Mouse (Mus musculus): ENCODE results near the gene Gnptab.

Gnptab gene

DNA sequence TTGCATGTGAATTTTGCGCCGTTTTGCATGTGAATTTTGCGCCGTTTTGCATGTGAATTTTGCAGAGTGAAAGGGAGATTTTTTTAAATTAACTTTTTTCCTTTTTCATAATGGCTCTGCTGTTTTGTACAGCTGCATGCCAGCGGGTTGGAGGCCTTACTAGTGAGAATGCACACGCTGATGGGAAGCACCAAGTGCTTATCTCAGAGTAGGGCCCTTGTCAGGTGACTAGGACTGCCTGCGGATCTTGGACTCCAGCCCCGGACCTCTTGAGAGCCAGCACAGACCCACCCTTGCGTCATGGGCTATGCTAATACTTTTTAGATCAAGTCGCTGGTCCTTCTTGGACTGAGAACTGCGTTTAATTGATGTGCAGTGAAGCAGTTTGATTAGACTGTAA, 1.1 kb downstream of the Gnptab start:
- DNase-seq, result peak; percentile 47 to 51

DNA sequence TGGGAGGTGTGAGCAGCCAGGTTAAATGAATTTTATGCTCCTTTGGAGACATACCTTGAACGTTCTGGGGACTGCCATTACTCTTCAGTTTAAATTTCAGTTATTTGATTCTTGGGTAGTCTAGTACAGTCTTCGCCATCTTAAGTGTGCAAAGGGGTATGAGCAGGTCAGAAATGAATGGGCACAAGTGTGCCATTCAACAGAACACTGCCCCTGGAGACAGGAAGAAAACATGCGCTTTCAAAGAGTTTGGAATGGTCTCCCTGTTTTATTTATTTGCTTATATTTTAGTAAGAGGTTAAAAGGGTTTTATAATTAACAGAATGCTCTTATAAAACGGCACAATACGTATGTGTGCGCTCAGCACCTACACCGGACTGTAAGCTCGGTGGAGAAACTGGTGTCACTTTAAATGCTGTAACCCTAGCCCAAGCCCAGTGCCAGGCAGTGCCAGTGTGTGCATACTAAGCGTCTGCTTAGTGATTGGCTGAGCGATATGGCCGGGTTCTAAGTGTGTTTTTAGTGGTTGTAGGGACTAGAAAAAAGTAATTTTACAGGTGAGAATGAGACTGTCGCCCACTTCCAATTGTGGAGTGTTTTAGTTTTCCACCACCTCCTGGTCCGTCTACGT, 1.6 kb downstream of the Gnptab start:
- DNase-seq, result peak in 1 of 2 experiments; percentile 18

DNA sequence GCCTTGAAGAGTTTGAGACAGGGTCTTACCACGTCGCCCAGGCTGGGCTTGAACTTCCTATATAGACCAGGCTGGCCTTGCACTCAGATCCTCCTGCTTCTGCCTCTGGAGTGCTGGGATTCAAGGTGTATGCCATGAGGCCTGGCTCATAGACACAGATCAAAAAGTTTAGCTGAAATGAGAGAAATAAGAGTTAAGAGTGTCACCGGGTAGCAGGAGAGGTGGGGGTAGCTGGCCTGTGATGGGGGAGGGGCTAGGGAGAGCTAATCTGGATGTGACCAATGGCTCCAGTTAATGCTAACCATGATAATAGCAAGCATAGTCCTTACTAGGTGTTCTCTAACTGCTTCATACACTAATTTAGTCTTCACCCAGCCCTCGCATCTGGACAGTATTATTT, 2.4 kb downstream of the Gnptab start:
- no peak for DNase-seq

DNA sequence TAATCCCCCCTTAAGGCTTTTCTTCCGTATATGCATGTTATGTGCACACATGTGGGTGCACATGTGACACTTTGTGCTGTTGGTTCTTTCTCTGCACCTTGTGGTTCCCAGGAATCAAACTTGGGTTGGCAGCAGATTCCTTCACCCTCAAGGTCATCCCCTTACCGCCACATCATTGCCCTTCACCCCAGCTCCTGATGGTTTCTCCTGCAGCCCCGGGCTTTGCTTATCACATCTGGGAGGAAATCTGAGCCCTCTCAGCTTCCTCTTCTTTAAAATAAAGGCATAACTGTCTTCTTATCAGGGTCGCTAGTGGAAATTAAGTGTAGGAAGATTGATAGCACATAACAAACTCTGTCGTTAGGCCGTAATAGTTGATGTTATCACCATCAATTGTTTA, 3.1 kb downstream of the Gnptab start:
- DNase-seq, result no peak

DNA sequence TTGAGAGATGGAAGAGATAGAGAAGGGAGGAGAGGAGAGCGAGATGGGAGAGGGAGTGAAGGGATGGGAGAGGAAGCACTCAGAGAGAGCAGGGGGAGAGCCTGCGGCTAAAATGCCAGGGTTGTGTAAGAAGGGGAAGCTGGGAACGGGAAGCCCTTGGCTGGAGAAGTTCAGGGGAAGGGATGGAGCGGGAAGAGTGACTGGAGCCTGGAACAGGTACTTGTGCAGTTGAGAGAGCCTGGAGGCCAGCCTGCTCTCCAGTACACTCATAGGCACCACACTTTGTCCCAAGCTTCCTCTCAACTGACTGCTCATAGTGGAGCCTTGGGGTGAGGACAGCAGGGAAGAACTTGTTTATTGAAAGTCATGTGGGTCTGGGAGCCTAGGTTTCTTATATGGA, 4.5 kb downstream of the Gnptab start:
- no peak for DNase-seq

DNA sequence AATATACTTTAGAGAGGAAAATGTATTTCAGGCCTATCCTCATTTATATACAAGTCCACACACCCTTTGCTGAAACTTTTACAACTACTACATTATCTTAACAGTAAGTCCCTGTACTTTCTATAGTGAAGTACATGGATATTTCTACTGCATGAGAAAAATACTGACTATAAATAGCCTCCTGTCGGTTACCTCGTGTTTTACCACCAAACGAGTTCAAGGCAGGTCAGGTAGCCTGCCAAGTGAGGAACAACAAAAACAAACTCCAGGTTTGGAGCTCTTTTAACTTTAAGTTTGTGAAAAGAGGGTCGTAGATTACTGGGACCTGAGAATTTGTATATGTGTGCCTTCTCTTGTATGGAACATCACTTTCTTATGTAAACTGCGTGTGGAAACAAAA, 5.1 kb downstream of the Gnptab start:
- DNase-seq, result no peak

DNA sequence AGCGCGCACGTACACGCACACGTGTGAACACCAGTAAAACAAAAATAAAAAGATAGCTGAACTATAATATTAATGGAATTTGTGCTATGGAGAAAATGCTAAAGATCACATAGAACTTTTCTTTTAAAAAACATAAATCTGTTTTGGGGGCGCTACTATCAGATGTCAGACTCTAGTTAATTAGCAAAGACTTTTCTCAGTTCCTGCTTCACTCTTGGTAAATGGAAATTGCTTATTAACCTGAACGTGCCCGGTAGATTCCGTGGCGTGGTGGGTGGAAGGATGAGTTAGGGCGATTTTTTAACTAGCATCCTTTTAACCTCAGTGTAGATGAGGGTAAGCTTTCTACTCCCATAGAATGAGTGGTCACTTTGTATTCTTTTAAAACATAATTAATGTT, 6.4 kb downstream of the Gnptab start:
- DNase-seq, result no peak

DNA sequence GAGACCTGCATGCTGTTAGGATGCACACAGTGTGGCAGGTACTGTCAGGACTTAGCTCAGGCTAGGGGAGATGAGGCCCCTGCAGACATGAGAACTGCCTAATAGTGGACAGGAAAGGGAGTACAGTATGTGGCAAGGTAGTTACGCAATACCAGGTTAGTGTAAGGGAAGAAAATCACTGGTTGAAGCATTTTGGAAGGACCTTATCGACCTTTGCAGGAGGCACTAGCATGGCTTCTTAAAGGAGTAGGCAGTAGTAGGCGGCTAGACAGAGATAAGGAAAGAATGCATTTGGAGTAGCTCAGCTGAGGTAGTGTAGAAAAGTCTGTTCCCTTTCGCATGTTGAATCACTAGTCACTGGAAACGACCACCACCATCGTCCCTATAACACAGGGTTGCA, 6.8 kb downstream of the Gnptab start:
- DNase-seq, result no peak

DNA sequence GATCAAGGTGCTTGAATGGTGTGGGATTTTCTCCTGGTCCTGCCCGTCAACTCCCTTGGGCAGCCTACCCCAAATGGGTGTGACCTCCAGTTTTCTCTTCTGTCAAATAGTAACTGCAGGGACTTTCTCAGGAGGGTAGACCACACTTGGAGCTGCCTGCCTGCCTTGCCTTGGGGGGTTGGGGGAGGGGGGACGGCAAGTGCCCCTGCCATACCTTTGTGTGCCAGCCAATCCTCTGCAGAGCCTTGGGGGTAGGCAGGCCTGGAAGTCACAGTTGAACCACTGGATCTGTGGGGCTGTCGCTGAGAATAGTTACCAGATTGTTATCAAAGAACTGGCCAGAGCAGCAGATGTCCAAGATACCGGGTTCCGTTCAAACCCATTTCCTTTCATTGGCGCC, 7.3 kb downstream of the Gnptab start:
- DNase-seq, result no peak

DNA sequence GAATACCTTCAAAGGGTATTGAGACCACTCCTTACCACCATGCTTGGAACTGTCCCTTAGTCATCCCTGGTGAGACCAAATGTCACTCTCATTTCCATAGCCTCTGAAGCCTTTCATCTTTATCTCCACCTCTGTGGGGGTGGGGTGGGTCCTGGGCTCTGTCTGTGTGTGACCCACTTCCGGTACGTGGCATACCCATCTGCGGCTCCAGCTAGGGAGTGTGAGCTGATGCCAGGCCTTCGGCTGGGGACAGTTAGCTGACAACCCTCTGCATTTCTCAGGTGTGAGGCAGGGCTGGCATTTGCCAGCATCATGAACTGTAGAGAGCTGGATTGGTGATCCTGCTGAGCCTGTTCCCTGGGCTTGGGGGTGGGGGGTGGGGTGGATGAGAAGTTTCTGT, 10.6 kb downstream of the Gnptab start:
- no peak for DNase-seq

DNA sequence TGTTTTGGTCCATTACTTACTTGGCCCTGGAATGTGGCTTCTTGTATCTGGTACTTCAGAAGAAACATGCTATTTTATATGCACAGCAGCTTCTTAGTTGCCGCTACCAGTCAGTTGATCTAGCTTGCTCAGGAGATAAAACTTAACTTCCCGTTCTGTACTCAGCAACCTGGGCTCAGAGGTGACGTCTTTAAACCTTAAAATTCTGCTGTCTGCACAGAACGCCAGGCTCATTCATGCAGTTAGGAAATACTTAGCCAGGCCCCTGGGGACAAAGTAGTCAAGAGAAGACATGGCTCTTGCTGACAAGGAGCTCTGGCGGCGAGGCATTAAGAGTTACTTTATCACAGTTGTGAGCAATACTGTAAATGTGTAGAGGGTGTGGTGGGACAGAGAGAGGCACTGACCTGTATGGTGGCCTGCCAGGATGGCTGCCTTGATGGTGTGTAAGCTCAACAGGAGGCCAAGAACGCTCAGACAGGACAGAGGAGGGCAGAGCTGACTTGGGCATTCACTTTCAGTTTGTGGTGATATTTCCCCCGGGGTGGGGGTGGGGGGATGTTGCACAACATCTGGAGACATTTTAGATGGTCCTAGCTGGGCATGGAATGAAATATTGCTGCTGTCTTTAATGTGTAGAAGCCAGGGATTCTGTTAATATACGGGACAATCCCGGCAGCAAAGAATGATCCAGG, 11.3 kb downstream of the Gnptab start:
- no peak for DNase-seq

DNA sequence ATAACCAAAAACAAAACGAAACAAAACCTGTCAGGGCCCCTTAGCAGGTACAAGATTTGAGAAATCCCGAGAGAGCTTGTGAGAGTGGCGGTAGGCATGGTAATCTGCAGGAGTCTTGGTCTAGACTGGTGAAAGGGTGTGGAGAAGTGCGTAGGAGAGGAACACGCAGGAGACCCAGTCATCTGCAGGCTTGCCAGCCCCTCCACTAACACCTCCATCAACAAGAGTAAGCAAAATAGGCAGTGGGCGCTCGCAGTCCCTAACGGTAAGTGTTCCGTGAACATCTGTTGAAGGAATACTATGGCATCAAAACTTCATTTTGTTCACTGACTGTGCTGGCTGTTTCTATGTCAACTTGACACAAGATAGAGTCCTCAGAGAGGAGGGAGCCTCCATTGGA, 12.6 kb downstream of the Gnptab start:
- no peak for DNase-seq

DNA sequence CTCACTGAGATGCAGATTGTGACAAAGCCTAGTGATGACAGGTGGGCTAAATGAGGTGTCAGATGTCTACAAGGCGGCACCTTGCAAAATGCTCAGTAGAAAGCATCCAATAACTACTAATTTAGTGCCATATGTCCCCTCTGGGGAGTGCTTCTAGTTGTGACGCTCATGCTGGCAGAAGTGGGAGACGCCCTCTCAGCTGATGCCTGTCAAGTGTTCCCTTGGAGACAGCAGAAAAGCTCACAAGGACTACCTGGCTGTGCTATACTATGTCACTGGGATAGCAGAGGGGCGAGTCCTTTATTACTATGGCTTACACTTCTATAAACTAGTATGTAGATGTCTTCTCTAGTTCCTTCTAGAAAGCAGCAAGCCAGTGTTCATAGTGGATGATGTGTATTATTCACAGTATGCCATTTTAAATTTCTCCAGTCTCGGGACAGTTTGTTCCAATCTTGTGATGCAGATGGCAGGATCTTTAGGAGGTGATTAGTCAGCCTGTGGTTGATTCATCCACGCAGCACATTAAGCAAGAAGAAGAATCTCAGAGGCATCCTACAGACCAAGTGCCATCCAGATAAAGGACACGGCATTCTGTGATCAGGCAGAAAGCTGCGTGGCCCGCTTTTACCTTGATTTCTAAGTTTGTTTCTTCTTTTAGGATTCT, 13.4 kb downstream of the Gnptab start:
- no peak for DNase-seq

DNA sequence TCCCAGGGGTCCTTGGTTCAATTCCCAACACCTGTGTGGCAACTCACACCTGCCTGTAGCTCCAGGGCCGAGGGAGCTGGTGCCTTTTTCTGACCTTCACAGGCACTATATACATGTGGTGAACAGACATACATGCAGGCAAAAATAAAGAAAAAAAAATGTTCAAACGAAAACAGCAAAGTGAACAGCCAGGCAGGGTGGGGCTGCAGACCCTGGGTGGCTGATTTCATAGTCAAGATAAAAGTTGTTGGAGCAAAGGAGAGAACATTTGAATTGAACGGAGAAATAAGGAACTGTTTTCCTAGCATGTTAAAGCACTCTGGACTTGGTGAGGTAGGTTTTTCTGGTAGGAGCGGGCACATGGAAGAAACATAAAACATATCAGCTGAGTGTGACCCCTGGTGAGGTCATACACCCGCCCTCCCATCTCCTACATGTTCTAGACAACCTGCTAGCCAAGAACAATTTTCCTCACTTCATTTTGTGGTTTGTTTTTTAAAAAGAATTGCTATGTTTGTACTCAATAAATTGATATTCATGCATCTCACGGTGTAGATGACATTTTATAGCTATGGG, 19.8 kb downstream of the Gnptab start:
- DNase-seq, result no peak

DNA sequence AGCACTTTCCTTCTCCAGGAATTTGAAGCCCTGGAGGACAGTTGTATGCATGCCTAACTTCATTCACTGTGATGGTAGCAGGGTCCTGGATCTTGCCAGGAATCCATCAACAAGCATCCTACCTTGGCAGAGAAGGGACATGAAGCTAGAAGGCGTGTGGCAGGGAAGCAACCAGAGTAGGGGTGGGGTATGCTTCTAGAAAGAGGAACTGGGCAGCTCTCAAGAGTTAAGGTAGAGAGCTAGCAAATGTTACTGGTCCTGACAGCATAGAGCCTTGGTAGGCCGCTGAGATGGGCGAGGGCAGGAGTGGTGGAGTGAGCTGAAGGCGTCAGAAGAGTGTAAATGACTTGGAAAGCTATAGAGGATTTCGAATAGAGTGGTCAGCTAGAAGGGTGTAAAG, 20.3 kb downstream of the Gnptab start:
- no peak for DNase-seq

DNA sequence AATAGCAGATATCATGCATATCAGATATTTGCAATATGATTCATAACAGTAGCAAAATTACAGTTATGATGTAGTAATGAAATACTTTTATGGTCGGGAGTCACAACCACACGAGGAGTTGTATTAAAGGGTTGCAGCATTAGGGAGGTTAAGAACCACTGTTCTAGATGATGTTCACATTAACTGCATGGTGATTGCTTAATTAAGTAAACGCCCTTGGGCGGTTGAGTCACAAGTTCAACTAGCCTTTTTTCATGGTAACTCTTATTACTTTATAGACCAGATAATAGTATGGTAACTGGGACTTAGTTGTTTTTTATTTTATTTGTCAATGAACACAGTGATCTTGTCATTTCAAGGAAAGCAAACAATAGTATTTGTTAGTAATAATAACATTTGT, 24.1 kb downstream of the Gnptab start:
- no peak for DNase-seq

DNA sequence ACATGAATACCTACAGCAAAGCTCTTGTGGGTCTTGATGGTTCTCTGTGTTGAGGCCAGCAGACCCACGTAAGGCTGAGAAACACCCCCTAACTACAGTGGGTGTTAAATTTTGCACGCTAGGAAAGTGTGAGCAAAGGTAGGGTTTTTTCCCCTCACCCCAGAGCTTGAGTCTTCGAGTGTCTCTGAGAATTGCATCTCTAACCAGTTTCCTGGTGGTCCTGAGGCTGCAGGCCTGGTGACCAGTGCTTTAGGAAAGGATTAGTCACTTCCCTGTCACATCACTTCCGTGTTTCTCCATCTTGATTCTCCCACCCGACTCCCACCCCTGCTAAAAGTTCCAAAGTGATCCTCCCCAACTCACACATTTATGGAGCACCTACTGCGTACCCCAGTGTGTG, 25.3 kb downstream of the Gnptab start:
- DNase-seq, result no peak

DNA sequence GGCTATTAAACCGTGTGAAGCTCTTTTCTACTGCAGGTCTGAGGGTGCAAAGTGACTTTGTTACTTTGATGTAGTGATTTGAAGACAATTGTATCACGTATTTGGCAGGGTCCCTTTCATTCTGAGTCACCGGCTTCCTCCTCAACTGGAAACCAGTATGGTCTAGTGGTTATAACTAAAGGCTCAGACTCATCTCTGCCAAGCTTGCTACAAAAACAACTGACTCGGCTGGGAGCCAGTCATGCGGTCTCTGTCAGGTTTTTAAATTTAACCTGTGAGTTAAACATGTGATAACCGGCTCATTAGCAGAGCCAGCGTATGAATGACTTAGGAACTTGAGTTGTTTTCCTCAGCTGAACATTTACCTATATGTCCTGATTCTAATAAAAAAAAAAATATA, 26.9 kb downstream of the Gnptab start:
- peak; percentile 37 to 39 for DNase-seq

DNA sequence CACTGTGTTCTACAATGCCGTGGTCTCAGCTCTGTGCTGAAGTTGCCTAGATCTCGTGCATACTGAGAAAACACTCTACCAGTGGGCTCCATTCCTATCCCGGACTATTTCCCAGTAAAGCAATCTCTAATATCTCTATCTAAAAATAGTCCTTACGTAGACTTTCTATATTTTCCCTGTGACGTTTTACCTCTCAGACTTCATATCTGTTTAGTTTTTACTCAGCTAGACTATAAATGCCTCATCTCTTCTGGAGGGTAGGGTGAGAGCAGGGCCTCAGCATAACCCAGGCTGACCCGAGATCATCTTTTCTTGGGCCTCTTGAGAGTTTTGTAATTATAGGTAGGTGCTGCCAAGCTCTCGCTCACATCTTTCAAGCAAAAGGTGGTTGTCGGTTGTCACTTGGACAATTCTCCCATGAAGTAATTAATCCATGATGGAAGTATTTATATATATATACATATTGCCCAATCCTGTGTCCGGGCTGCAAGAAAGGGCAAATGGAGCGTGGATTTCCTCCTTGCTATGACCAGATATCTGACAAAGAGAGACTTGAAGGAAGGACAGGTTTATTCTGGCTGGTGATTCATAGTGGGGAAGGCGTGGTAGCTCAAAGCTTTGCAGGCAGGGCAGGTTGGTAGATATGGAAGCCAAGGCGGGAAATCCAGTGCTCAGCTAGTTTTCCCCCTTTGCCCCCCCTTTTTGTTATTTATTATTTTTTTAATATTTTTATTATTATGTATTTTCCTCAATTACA, 29.1 kb downstream of the Gnptab start:
- no peak for DNase-seq

DNA sequence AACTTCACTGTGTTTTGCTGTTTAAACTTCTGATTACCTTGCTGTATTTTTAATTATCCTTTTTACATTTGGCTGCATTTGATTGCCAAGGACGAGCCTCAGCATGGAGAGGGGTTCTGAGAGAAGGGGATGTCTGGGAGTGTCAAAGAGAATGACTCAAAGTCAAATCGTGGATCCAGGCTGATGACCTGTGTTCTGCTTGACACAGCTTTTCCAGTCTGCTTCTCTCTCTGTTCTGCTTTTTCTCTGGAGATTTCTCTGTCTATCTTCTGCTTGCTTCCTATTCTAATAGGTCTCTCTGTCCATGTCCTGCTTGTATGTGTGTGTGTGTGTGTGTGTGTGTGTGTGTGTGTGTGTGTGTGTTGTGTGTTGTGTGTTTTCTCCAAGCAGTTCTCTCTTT, 30.8 kb downstream of the Gnptab start:
- DNase-seq, result no peak

DNA sequence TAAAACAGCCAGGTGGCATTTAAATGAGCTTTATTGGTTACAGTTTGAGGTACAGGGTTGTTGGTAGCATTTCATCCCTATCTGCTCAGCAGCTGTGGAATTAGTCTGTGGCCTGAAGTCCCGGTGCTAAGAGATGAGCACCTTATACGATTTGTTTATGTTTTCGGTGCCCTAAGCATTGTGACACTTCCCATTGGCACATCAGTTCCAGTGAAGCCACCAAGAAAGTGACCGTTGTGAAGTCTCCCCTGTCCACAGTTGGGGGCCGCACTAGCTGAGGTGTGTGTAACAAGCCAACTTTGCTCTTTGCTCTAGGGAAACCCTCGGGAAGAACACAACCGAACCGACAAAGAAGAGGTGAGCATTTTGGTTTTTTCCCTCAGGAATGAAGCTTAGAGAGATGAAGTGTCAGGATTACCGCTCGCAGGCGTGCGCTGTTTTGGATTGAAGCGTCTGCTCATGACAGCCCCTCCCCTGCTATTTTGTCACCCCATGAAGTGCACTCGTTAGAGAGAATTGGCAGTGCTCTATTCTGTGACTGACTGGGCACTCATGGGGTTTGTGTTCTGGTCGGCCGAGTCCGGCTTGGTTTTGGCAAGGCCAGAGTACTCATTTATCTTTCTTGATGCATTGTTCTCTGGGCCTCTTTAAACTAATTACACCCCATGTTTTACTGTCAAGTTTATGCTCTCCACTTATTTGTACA, 33.5 kb downstream of the Gnptab start:
- DNase-seq, result no peak

DNA sequence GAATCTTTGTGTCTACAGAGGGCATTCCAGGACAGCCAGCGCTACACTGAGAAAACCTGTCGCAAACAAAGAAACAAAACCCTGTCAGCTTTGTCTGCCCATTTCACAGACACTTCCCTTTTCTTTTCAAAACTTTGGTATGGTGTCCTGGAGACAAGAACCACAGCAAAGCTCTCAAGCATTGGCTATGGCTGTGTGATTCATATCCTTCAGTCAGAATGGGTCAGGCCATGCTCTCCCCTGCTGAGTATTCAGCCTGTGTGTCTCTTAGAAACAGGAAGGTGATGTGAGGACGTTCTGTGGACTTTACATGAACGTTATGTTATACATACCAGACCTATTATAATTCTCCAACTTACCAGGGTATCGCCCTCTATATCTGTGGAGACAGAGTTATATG, 38.8 kb downstream of the Gnptab start:
- DNase-seq, result no peak

DNA sequence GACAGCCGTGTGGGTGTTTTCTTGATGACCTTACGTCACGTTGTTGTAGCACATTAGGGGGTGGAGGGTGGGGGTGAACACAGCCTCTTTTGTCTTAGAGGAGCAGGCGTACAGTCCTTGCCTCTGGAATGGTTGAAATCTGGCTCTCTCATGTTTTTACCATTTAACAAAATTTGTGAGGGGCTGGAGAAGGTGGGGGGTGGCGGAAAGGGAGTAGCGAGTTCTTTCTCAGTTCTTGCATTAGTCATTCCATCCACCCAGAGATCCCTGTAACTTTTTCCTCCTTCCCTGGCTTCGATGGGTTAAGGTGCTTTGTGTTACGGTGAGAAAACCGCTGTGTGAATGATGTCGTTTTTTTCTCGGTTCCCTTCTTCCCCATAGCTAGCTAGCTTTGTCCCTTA, 41.2 kb downstream of the Gnptab start:
- DNase-seq, result no peak
